Mouse (Mus musculus) embryonic fibroblast, embryonic 13.5 days (primary cell): ENCODE data around the gene Nktr.

ENCODE experiments used
- CTCF ChIP-seq: IDR thresholded peaks from 2 replicates; pipeline ENCODE4 v1.5.1; 2011; ENCODE audit warnings: mild to moderate bottlenecking, control low read depth, low read length, moderate library complexity, borderline replicate concordance; ENCODE audit not compliant: insufficient read depth
- POLR2A ChIP-seq: IDR thresholded peaks from 2 replicates; pipeline ENCODE4 v1.6.1; 2011; ENCODE audit warnings: low read depth, mild to moderate bottlenecking, control low read depth, low read length, moderate library complexity

GRCm38 (mm10) chr9:121717048-121717447 is 1.9 kb upstream of the Nktr start:
- no peak for TF ChIP-seq POLR2A
- no peak for TF ChIP-seq CTCF
